Mouse (Mus musculus) Patski (cell line): ENCODE results near the gene Pias4. TPM values are rescaled to one million over a fixed set of nuclear protein-coding genes. Genes with fewer than 3 reads are reported as not detected.
"Not testable (repeated sequence)": the region's sequence is repeated elsewhere in the genome, so short reads cannot be mapped to it uniquely, and the experiment has no call there.

Experiments
- ATAC-seq: fragments of 100-300 bp; one replicate; pipeline ENCODE4 v1.8.0; 2021
- CTCF ChIA-PET: fragments of 350-600 bp; sonication (Branson Sonifier 250); formaldehyde crosslinking; loops from one replicate; lab custom pipeline; 2022; ENCODE audit warnings: inconsistent platforms; lab: Charles Lee
- POLR2A ChIA-PET: fragments of 350-600 bp; sonication (Branson Sonifier 250); formaldehyde crosslinking; loops from one replicate; lab custom pipeline; 2022; ENCODE audit warnings: antibody characterized with exemption, inconsistent platforms; lab: Charles Lee
- DNase-seq: peaks from one replicate; pipeline ENCODE4 v3.0.0-alpha.2; 2011; ENCODE audit warnings: low read depth, low spot score
- H3K27me3 ChIP-seq: fragments of 371-371 bp; one replicate; pipeline ENCODE4 v1.5.1; 2021
- CTCF ChIP-seq: fragments of 100-300 bp; IDR thresholded peaks from one replicate; pipeline ENCODE4 v1.5.1; 2021
- in situ Hi-C: fragments of 300-500 bp; cut with MboI; formaldehyde crosslinking; loops from 3 replicates; pipeline ENCODE4 v1.11.1; 2018; ENCODE audit warnings: low pct_unique_long_range_greater_than_20kb, mixed read lengths
- polyA plus RNA-seq: library from polyadenylated mRNA; unstranded; gene quantifications from one replicate; pipeline ENCODE4 v1.2.3, GENCODE M21; 2021

Pias4 gene
- polyA plus RNA-seq, 1 experiment from 2014 or later = 33.9 TPM

DNA sequence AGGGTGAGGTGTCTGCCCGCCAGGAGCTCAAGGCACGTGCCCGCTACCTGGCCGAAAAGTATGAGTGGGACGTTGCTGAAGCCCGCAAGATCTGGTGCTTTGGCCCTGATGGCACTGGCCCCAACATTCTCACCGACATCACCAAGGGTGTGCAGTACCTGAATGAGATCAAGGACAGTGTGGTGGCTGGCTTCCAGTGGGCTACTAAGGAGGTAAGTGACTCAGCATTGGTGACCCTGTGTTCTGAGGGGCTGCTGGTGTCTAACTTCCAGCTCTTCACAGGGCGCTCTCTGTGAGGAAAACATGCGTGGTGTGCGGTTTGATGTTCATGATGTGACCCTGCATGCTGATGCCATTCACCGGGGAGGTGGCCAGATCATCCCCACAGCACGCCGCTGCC lies 13.2 kb upstream of the Pias4 start:
- ChIA-PET POLR2A (no interaction called here), CTCF (no interaction called here)
- in situ Hi-C loops = no loop called here
- DNase-seq (no peak), ATAC-seq (no peak)
- TF ChIP-seq CTCF = no peak
- no peaks in the 10 kb centered on the region for H3K27me3 ChIP-seq

DNA sequence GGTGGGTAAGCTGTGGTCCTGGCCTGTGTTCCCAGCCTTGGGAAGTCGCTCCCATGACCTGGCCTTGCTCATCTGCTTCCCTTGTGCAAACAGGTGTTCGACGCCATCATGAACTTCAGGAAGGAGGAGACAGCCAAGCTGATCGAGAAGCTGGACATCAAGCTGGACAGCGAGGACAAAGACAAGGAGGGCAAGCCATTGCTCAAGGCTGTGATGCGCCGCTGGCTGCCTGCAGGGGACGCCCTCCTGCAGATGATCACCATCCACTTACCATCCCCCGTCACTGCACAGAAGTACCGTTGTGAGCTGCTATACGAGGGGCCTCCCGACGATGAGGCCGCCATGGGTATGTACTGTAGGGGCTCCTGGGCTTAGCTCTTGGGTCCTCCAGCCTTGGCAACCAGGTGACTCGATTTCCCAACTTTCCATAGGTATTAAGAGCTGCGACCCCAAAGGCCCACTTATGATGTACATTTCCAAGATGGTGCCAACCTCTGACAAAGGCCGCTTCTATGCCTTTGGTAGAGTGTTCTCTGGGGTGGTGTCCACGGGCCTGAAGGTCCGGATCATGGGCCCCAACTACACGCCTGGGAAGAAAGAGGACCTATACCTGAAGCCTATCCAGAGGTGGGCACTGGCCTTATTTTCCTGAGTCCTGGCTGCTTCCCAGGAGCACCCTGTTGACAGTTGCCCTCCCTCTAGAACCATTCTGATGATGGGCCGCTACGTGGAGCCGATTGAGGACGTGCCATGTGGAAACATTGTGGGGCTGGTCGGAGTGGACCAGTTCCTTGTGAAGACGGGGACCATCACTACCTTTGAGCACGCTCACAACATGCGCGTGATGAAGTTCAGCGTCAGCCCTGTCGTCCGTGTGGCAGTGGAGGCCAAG lies 12.0 kb upstream of the Pias4 start:
- in situ Hi-C loops = loop anchor here (5.0 to 10.0 kb wide), 3 partner anchors 105 to 255 kb away; partner anchors contain the start of gene Thop1
- CTCF ChIA-PET = no interaction called here
- POLR2A ChIA-PET = interaction anchor here (1.0 kb wide), 1 partner anchor 70 kb away, joined by 3 read pairs; no protein-coding TSS in a partner anchor
- DNase-seq (no peak), ATAC-seq (no peak)
- TF ChIP-seq CTCF = no peak
- H3K27me3 ChIP-seq = no peaks in the 10 kb centered on the region

DNA sequence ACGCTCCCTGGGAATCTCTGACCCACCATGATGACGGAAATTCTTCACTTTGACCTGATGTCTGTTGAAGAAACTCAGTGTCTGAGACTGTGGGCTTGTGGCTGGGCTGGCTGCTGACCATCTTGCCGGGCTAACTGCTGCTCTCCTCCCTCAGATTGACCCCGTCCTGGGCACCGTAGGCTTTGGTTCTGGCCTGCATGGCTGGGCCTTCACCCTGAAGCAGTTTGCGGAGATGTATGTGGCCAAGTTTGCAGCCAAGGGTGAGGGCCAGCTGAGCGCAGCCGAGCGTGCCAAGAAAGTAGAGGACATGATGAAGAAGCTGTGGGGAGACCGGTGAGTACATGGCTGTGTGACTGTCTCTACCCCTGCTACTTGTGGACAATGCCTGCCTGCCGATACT lies 11.2 kb upstream of the Pias4 start:
- ChIA-PET POLR2A (interaction anchor here (1.0 to 1.9 kb wide), 2 partner anchors 11 to 69 kb away, joined by 3 to 6 read pairs; no protein-coding TSS in a partner anchor), CTCF (no interaction called here)
- no peaks in the 10 kb centered on the region for H3K27me3 ChIP-seq
- DNase-seq (no peak), ATAC-seq (no peak)
- in situ Hi-C loops = loop anchor here (5.0 to 10.0 kb wide), 3 partner anchors 104 to 254 kb away; partner anchors contain the start of gene Thop1
- no peak for TF ChIP-seq CTCF

DNA sequence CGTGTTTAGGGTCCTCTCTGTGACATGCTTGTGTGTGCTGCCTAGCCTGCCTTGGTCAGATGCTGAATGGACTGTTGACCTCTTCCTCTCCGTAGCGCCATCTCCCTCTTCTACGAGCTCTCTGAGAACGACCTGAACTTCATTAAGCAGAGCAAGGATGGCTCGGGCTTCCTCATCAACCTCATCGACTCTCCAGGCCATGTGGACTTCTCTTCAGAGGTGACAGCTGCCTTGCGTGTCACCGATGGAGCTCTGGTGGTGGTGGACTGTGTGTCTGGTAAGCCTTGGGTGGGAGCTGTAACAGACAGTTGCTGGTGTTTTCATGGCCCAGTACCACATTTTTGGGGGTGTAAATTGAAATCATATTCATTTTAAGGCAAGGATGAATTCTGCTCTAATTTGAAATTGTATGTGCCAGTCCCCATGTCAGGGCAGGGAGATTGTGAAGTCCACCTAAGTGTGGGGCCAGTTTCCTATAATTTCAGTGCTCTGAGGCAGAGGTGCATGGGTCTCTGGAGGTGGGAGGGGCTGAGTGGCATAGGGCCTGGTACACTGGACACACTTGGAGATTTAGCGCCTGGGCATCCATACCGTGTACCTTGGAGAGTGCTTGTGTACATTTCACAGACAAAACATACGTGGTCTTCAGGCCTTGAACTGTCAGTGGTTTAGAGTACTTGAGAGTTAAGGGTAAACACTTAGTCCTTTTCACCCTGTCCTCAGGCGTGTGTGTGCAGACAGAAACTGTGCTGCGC lies 10.4 kb upstream of the Pias4 start:
- CTCF ChIA-PET = no interaction called here
- no peak for DNase-seq
- no peak for TF ChIP-seq CTCF

DNA sequence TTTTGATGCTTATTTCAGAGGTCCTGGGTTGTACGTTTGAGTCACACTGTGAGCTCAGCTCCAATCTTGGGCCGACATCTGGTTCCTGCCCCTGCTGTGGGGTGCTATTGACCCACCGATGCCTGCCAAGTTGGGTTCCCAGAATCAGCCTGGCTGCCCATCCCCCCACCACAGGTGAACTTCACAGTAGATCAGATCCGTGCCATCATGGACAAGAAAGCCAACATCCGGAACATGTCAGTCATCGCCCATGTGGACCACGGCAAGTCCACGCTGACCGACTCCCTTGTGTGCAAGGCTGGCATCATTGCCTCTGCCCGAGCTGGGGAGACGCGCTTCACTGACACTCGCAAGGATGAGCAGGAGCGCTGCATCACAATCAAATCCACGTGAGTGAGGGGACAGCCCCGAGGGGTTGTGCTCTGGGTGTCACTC lies 9.8 kb upstream of the Pias4 start:
- TF ChIP-seq CTCF = no peak
- in situ Hi-C loops = loop anchor here (5.0 to 10.0 kb wide), 3 partner anchors 103 to 253 kb away; partner anchors contain the start of gene Thop1
- H3K27me3 ChIP-seq = no peaks in the 10 kb centered on the region
- no peak for DNase-seq
- no peak for ATAC-seq
- POLR2A ChIA-PET = interaction anchor here (0.6 to 1.9 kb wide), 2 partner anchors 8 to 13 kb away, joined by 3 to 6 read pairs; no protein-coding TSS in a partner anchor
- CTCF ChIA-PET = no interaction called here

More for the DNA sequence above, 10.4 kb upstream of the Pias4 start:
- no peak for ATAC-seq
- POLR2A ChIA-PET = interaction anchor here (1.9 kb wide), 1 partner anchor 12 kb away, joined by 6 read pairs; no protein-coding TSS in a partner anchor
- no peaks in the 10 kb centered on the region for H3K27me3 ChIP-seq
- in situ Hi-C loops = loop anchor here (5.0 to 10.0 kb wide), 3 partner anchors 103 to 253 kb away; partner anchors contain the start of gene Thop1

DNA sequence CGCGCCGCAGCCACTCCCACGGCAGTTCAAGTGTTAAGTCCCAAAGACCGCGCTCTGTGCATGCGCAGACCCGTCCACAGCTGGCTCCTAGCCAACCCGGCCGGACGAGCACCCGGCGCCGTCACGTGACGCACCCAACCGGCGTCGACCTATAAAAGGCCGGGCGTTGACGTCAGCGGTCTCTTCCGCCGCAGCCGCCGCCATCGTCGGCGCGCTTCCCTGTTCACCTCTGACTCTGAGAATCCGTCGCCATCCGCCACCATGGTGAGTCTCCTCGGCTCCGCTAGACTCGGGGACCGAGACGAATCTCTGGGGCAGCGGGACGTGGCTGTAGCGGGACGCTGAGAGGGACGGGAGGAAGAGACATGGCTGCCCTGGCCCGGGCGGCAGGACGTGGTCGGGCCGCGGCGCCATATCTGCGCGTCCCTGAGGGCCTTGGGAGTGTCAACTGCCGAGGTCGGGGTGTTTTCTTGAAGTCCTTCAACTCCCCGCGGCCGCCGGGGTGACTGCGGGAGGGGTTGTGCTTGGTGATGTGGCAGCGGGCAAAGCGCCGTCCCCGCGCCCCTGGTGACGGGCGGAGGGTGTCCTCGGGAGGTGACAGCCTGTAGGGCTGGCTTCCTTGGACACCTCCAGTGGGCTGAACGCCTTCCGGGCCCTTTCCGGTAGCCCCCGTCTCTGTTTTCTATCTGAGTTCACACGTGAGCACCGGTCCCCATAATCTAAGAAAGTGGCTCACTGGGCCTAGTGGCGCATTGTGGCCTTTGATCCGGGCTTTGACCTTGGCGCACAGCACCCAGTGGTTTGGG lies 8.9 kb upstream of the Pias4 start, which contains the start of gene Eef2:
Gene Eef2 (plus strand): TSS at position 166 of the 806 bp plus-strand sequence.
- in situ Hi-C loops = loop anchor here (5.0 to 10.0 kb wide), 3 partner anchors 102 to 252 kb away; partner anchors contain the start of gene Thop1
- H3K27me3 ChIP-seq = no peaks in the 10 kb centered on the region
- no peak for TF ChIP-seq CTCF
- ATAC-seq (peak; percentile 23), DNase-seq (no peak)
- POLR2A ChIA-PET = interaction anchor here (0.6 to 1.2 kb wide), 4 partner anchors 9 to 48 kb away, joined by 3 read pairs; no protein-coding TSS in a partner anchor
- CTCF ChIA-PET = interaction anchor here (0.7 to 1.5 kb wide), 2 partner anchors 58 to 181 kb away, joined by 3 read pairs; no protein-coding TSS in a partner anchor

DNA sequence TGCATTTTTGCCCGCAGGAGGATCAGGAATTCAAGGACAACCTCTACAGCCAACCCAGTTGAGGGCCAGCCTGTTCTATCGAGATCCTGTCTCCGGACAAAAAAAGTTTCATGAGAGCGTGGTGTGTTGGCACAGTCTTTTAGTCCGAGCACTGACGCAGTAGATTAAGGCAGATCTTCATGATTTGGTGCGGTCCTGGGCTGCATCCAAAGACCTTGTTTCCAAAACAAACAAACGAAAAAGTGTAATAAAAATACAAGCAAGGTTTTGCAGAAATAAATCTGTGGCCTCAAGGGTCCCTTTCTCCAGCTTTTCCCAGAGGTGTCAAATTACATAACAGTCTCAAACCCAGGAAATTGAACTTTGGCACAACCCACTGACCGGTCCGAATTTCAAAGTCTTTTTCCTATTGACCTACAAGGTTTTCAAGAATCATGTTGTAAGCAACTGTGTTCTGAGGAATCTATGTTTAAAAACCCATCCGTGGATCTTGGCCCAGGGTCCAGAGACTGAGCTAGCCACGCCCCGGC lies 8.3 kb upstream of the Pias4 start:
- no peaks in the 10 kb centered on the region for H3K27me3 ChIP-seq
- ChIA-PET CTCF (interaction anchor here (0.7 to 1.5 kb wide), 4 partner anchors 58 to 181 kb away, joined by 3 to 4 read pairs (median 3); no protein-coding TSS in a partner anchor), POLR2A (interaction anchor here (0.9 to 1.2 kb wide), 3 partner anchors 9 to 48 kb away, joined by 3 read pairs; no protein-coding TSS in a partner anchor)
- ATAC-seq (no peak), DNase-seq (no peak)
- TF ChIP-seq CTCF = no peak
- in situ Hi-C loops = loop anchor here (5.0 to 10.0 kb wide), 3 partner anchors 101 to 251 kb away; partner anchors contain the start of gene Thop1

DNA sequence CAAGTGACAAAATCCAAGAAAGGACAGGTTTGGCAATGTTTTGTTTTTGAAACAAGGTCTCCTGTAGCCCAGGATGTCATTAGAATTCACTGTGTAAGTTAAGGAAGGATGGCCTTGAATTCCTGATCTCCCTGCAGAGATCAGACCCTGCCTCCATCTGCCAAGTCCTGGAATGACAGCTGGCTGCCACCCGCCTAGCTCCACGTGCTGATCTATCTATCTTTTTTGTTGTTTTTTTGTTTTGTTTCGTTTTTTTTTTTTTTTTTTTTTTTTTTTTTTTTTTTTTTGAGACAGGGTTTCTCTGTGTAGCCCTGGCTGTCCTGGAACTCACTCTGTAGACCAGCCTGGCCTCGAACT lies 7.6 kb upstream of the Pias4 start:
- ChIA-PET POLR2A (interaction anchor here (1.2 kb wide), 1 partner anchor 40 kb away, joined by 3 read pairs; no protein-coding TSS in a partner anchor), CTCF (interaction anchor here (1.0 to 1.5 kb wide), 4 partner anchors 94 to 180 kb away, joined by 3 to 4 read pairs (median 3); no protein-coding TSS in a partner anchor)
- in situ Hi-C loops = loop anchor here (5.0 to 10.0 kb wide), 3 partner anchors 101 to 251 kb away; partner anchors contain the start of gene Thop1
- not testable (repeated sequence) for H3K27me3 ChIP-seq, ATAC-seq, DNase-seq
